Mouse (Mus musculus) kidney, adult 2 months (tissue): Measurements from ENCODE around the gene Cdc37l1.

Experiments
- CTCF ChIP-seq: fragments of 200-500 bp; conservative IDR thresholded peaks from 2 replicates; pipeline ENCODE4 v1.5.1; 2011; ENCODE audit warnings: low read depth, mild to moderate bottlenecking, control low read depth, low read length, moderate library complexity, mixed read lengths; ENCODE audit not compliant: insufficient read depth, insufficient read length
- POLR2A ChIP-seq: fragments of 200-500 bp; IDR thresholded peaks from one replicate; pipeline ENCODE4 v1.6.1; 2011; ENCODE audit warnings: low read depth, low read length, control low read depth

GRCm38 (mm10) chr19:29011355-29011990, 21.3 kb downstream of the Cdc37l1 start:
- no peak for TF ChIP-seq POLR2A
- no peak for TF ChIP-seq CTCF
